Mouse (Mus musculus): ENCODE measurements around the gene Olfr733.

Olfr733 gene

DNA sequence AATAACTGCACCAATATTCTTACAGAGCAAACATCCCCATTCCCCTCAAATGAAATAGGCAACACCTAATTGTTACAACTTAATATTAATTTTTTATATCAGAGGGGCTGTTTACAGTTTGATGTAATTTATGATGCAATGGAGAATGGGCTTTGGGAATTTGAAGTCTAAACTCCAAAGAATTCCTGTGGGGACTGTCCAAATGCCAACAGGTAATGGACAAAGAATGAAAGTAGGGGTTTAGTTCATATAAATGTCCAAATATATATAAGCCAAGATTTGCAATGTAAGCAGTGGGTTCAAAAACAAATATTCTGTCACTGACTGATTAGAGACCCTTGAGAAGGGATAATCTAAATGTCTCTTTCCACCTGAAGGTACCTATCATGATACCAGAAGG lies at the start of gene Olfr733:
TSS of gene Olfr733 (minus strand) at position 101 of the 400 bp plus-strand sequence.
- CTCF ChIA-PET, result no interaction called here

DNA sequence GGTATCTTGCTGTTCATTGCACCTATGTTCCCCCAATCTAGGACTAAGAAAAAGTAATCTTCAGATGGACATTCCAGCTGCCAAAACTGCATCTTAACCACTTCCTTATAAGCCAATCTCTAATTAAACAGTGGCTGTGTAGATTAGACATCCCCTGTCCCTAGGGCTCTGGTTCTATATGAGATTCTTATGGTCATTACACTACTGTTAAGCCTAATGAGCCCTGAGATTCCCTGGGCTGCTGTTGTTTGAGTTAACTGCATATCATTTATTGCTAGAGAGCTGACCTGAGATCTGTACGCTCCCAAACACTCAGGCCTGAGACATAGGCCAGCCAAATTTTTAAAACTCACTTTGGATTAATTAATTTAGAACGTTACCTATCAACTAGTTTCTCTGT lies 47.5 kb upstream of the Olfr733 start, which contains the start of gene Olfr735:
TSS of gene Olfr735 (minus strand) at position 77 of the 400 bp plus-strand sequence.
- CTCF ChIA-PET, result no interaction called here

DNA sequence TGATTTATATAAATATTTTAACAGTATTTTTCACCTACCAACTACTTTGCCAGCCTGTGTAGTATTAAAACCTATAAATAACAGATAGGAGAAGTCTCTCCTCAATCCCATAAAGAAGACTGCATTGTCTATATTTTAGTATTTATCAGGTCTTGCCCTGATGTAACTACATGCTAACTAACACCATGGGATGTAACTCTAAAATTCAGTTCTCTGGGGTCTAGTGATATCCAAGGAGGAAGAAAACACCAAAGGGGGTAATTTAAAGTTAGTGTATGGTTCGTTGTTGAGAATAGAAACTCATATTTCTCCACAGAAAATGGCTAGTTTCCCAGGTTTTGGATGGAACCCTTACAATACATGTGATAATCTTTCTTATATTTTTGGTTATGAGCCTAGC lies 25.3 kb upstream of the Olfr733 start, which contains the start of gene Olfr734:
TSS of gene Olfr734 (minus strand) at position 101 of the 400 bp plus-strand sequence.
- CTCF ChIA-PET, result no interaction called here

DNA sequence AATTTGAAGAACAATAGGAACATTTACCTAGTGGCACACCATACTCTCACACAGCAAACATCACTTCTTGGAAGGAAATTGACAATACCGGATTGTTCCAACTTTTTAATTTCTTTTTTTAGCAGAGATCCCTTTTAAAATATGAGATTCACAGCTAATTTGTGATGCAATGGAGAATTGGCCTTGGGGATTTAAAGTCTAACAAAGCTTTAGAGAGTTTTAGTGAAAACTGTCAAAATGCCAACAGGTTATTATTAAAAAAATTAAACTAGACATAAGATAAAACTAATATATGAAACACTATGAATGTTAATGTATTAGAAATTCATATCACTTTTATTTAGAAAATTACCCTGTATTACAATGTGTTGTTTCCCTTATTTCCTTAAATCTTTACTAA lies 17.2 kb downstream of the Olfr733 start, which contains the start of gene Olfr732:
TSS of gene Olfr732 (minus strand) at position 101 of the 400 bp plus-strand sequence.
- CTCF ChIA-PET, result no interaction called here
